Mouse (Mus musculus) liver (tissue): ENCODE results near the gene Vmn2r8.
"Not testable (repeated sequence)": the region's sequence is repeated elsewhere in the genome, so short reads cannot be mapped to it uniquely, and the experiment has no call there.

ENCODE experiments used
- DNase-seq: peaks from one replicate; pipeline ENCODE4 v3.0.0-alpha.2; 2020; ENCODE audit warnings: mixed read lengths

Gene Vmn2r8

DNA sequence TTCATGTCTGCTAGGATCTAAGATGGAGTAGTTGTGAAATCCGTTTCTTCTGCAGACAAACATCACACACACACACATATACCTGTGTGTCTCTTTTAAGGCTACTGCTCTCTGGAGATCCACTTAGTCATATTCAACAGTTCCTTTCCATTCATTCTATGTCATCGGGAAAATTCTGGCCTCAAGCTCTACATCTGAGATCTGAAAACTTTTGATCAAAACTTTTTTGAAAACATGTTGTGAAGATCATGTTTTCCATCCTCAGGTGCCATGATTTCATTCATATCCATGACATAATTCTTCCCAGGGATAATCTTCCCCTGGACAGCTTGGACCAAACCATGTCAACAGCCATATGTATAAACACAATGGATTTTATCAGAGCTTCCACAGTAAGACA lies at the start of gene Vmn2r8:
Gene Vmn2r8 (minus strand): TSS at position 101 of the 400 bp plus-strand sequence.
- DNase-seq: not testable (repeated sequence)

DNA sequence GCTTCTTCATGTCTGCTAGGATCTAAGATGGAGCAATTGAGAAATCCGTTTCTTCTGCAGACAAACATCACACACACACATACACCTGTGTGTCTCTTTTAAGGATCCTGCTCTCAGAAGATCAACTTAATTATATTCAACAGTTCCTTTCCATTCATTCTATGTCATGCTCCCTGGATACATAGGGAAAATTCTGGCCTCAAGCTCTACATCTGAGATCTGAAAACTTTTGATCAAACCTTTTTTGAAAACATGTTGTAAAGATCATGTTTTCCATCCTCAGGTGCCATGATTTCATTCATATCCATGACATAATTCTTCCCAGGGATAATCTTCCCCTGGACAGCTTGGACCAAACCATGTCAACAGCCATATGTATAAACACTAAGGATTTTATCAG lies 43.9 kb upstream of the Vmn2r8 start, which contains the start of gene Vmn2r9:
Gene Vmn2r9 (minus strand): TSS at position 101 of the 400 bp plus-strand sequence.
- DNase-seq: not testable (repeated sequence)

DNA sequence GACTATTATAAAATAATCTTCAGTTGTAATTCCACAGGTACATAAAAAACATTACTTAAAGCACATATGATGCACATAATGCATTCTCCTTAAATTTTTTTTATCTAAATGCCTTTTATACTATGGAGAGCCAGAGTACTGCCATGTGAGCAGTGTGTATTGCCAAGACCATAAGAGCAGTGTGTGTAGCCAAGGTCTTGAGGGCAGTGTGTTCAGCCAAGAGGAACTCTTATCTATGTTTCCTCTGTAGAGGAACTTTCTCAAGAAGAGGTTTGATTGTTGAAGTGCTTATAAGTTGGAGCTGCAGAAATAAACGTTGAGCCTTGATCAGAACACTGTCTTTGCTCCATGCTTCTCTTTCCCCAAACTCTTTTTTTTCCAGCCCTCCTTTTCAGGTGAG lies 40.8 kb upstream of the Vmn2r8 start:
- no peak for DNase-seq

DNA sequence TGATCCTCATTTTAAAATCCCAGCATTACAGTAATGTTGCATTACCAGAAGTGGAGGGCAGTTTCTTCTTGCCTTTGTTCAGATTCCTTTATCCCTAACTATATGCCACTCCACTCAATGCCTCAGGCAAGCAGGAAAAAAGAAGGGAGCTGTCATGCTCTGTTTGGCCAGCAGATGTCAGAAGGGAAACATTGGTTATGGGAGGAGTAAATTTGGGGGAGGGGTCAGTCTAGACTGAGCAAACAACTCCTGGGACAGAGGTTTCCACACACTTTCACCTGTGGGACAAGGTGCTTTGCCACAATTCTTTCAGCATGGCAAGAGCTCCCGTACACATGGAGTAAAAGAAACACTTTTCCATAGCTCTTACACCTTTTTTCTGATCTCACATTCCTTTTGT lies 27.5 kb upstream of the Vmn2r8 start:
- peak; percentile 10 for DNase-seq

GRCm38 (mm10) chr5:108823276-108823675 lies 14.6 kb upstream of the Vmn2r8 start:
- no peak for DNase-seq

DNA sequence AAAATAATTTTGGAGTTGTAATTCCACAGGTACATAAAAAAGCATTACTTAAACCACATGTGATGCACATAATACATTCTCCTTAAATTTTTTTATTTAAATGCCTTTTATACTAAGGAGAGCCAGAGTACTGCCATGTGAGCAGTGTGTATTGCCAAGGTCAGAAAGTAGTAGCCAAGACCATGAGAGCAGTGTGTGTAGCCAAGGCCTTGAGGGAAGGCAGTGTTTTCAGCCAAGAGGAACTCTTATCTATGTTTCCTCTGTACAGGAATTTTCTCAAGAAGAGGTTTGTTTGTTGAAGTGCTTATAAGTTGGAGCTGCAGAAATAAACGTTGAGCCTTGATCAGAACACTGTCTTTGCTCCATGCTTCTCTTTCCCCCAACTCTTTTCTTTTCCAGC lies 5.0 kb downstream of the Vmn2r8 start:
- no peak for DNase-seq

GRCm38 (mm10) chr5:108795263-108795662 lies 13.4 kb downstream of the Vmn2r8 start, which contains the start of gene Tmed11:
Gene Tmed11 (minus strand): TSS chr5:108795363.
- DNase-seq: not testable (repeated sequence)

GRCm38 (mm10) chr5:108790385-108790784 lies 18.3 kb downstream of the Vmn2r8 start:
- peak; percentile 5 for DNase-seq

- DNase-seq: no peak
Measured at GRCm38 (mm10) chr5:108774630-108775306, 33.9 kb downstream of the Vmn2r8 start, which contains the start of gene Rnf212. Gene Rnf212 (minus strand): TSS chr5:108774982.

- no peak for DNase-seq
Measured at GRCm38 (mm10) chr5:108760002-108760401, 48.6 kb downstream of the Vmn2r8 start.

GRCm38 (mm10) chr5:108758396-108758795 lies 50.3 kb downstream of the Vmn2r8 start:
- peak; percentile 49 for DNase-seq

- DNase-seq: not testable (repeated sequence)
Measured at GRCm38 (mm10) chr5:108751258-108751657, 57.4 kb downstream of the Vmn2r8 start.

DNA sequence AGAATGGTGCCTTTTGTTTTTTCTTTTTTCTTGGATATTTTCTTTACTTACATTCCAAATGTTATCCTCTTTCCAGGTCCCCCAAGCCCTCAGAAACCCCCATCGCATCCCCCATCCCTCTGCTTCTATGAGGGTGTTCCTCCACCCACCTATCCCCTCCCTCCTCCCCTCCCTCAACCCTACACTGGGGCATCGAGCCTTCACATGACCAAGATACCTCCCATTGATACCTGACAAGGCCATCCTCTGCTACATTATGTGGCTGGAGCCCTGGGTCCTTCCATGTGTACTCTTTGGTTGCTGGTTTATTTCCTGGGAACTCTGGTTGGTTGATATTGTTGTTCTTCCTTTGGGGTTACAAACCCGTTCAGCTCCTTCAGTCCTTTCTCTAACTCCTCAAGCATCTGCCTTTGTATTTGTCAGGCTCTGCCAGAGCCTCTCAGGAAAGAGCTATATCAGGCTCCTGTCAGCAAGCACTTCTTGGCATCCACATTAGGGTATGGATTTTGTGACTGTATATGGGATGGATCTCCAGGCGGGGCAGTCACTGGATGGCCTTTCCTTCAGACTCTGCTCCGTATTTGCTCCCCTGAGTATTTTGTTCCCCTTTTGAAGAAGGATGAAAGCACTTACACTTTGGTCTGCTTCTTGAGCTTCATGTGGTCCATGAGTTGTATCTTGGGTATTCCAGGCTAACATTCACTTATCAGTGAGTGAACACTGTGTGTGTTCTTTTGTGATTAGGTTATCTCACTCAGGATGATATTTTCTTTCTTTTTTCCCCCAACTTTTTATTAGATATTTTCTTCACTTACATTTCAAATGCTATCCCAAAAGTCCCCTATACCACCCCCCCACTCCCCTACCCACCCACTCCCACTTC lies 58.1 kb downstream of the Vmn2r8 start:
- peak; percentile 18 for DNase-seq

GRCm38 (mm10) chr5:108744629-108745028 lies 64.0 kb downstream of the Vmn2r8 start:
- DNase-seq: no peak

DNA sequence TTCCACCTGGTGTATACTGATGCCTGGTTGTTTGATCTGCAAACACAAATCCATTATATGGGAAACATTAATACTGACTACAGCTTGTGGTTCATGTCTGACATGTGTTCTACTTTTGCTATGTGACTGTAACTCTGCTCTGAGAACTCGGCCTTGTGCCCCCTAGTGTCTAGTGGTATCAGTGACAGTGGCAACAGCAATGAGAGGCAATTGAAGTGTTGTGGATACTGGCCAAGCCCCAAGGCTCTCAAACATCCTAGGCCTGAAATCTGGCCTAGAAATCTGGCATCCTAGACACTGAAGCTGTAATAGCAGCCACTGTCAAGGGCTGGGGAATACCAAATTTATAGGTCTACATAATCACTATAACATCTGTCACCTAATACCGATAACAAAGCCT lies 64.8 kb downstream of the Vmn2r8 start:
- DNase-seq: no peak

DNA sequence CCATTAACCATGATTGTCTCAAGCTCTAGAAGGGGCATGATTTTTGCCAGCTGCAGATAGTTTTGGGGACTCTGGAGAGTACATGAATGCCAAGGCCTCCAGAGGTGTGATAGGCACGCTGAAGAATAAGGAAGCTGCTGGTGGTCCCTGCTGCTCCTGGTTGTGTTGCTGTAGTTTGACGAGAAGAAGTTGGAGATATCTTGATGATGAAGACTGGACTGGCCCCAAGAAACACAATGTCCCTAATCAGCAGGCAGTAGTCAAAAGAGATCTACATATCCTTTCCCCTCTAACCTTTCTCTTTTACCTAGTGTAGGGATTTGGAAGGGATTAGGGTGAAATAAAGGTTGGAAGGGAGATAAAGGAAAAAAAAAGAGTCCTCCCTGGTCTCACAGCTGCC lies 66.1 kb downstream of the Vmn2r8 start:
- no peak for DNase-seq

GRCm38 (mm10) chr5:108741844-108742243 lies 66.8 kb downstream of the Vmn2r8 start:
- DNase-seq: no peak
